Mouse (Mus musculus): Measurements from ENCODE around the gene Slc9b1. TPM values are rescaled to one million over a fixed set of nuclear protein-coding genes. Genes with fewer than 3 reads are reported as not detected.
A peak's percentile ranks its signal among the peaks of the same experiment; 100 is the strongest.

Gene Slc9b1
- polyA plus RNA-seq, 1 experiment = 20.9 TPM

- H3K27me3 ChIP-seq (ENCODE audit: control insufficient read depth, insufficient read depth, low read length, poor library complexity, severe bottlenecking) = no peaks in the 10 kb centered on the region
- no peaks in the 10 kb centered on the region for H3K4me1 ChIP-seq (ENCODE audit: control insufficient read depth, insufficient read depth, low read length)
- H3K27ac ChIP-seq (ENCODE audit: insufficient read depth, low read length) = peak overlapping the region; percentile 59
- TF ChIP-seq POLR2A (IDR thresholded peaks at IDR 0.05; ENCODE audit: insufficient read depth, low read length) (no peak), EP300 (IDR thresholded peaks at IDR 0.05; ENCODE audit: insufficient read depth, low read depth, low read length) (no peak), CTCF (IDR thresholded peaks at IDR 0.05; ENCODE audit: low read depth, low read length) (no peak)
- peaks cover 40% of the 10 kb centered on the region for H3K36me3 ChIP-seq (ENCODE audit: control insufficient read depth, insufficient read depth, low read length, poor library complexity, severe bottlenecking)
- peak overlapping the region; percentile 95 for H3K9ac ChIP-seq (ENCODE audit: low read depth, poor library complexity, severe bottlenecking)
- no peaks in the 10 kb centered on the region for H3K9me3 ChIP-seq (replicated peaks; ENCODE audit: control insufficient read depth, insufficient read depth, low read length, poor library complexity, severe bottlenecking)
- H3K4me3 ChIP-seq (ENCODE audit: low read depth, low read length) = peak overlapping the region; percentile 77
Observed at GRCm38 (mm10) chr3:135439651-135440050, 91.8 kb downstream of the Slc9b1 start.

- peaks cover 44% of the 10 kb centered on the region for H3K36me3 ChIP-seq (ENCODE audit: control insufficient read depth, insufficient read depth, low read length, poor library complexity, severe bottlenecking)
- H3K27ac ChIP-seq (ENCODE audit: insufficient read depth, low read length) = peak overlapping the region; percentile 59
Observed at GRCm38 (mm10) chr3:135440221-135440620, 92.4 kb downstream of the Slc9b1 start.

GRCm38 (mm10) chr3:135440621-135441020, 92.8 kb downstream of the Slc9b1 start:
- H3K36me3 ChIP-seq (ENCODE audit: control insufficient read depth, insufficient read depth, low read length, poor library complexity, severe bottlenecking) = peaks cover 47% of the 10 kb centered on the region
- H3K4me3 ChIP-seq (ENCODE audit: low read depth, low read length) = peak overlapping the region; percentile 77; the same call in 1 of the 2 replicates
- H3K27ac ChIP-seq (ENCODE audit: insufficient read depth, low read length) = peak overlapping the region; percentile 59; the same call in 1 of the 2 replicates
- H3K9ac ChIP-seq (ENCODE audit: low read depth, poor library complexity, severe bottlenecking) = peak overlapping the region; percentile 95
- no peaks in the 10 kb centered on the region for H3K27me3 ChIP-seq (ENCODE audit: control insufficient read depth, insufficient read depth, low read length, poor library complexity, severe bottlenecking)
- TF ChIP-seq CTCF (IDR thresholded peaks at IDR 0.05; ENCODE audit: low read depth, low read length) = no peak
- TF ChIP-seq EP300 (IDR thresholded peaks at IDR 0.05; ENCODE audit: insufficient read depth, low read depth, low read length) = no peak
- no peak for TF ChIP-seq POLR2A (IDR thresholded peaks at IDR 0.05; ENCODE audit: insufficient read depth, low read length)
- H3K9me3 ChIP-seq (replicated peaks; ENCODE audit: control insufficient read depth, insufficient read depth, low read length, poor library complexity, severe bottlenecking) = no peaks in the 10 kb centered on the region
- H3K4me1 ChIP-seq (ENCODE audit: control insufficient read depth, insufficient read depth, low read length) = no peaks in the 10 kb centered on the region

More at GRCm38 (mm10) chr3:135440221-135440620, 92.4 kb downstream of the Slc9b1 start:
- Histone ChIP-seq H3K9me3 (replicated peaks; ENCODE audit: control insufficient read depth, insufficient read depth, low read length, poor library complexity, severe bottlenecking) (no peaks in the 10 kb centered on the region), H3K4me3 (ENCODE audit: low read depth, low read length) (peak overlapping the region; percentile 77), H3K9ac (ENCODE audit: low read depth, poor library complexity, severe bottlenecking) (peak overlapping the region; percentile 95), H3K4me1 (ENCODE audit: control insufficient read depth, insufficient read depth, low read length) (no peaks in the 10 kb centered on the region), H3K27me3 (ENCODE audit: control insufficient read depth, insufficient read depth, low read length, poor library complexity, severe bottlenecking) (no peaks in the 10 kb centered on the region)
- TF ChIP-seq CTCF (IDR thresholded peaks at IDR 0.05; ENCODE audit: low read depth, low read length) (no peak), POLR2A (IDR thresholded peaks at IDR 0.05; ENCODE audit: insufficient read depth, low read length) (no peak), EP300 (IDR thresholded peaks at IDR 0.05; ENCODE audit: insufficient read depth, low read depth, low read length) (no peak)

DNA sequence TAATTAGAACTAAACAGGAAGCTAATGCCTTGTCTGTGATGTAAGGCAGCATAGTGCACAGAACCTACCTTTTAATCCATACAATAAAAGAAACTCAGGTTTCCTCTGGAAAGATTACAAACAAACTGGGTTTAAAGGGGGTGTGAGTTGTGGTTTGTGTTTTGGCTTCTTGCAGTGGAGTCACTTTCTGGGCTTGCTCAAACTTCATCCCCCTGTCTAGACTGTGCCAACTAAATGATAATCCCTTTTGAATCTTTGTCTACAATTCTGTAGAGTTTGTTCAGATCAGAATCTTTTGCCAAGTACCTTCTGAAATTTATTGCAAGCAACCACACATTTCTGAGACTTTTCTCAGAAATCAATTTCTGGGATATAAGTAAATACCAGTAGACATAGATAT, 97.1 kb downstream of the Slc9b1 start:
- Histone ChIP-seq H3K9ac (ENCODE audit: low read depth, poor library complexity, severe bottlenecking) (no peak overlapping the region), H3K9me3 (replicated peaks; ENCODE audit: control insufficient read depth, insufficient read depth, low read length, poor library complexity, severe bottlenecking) (no peaks in the 10 kb centered on the region), H3K27ac (ENCODE audit: insufficient read depth, low read length) (no peak overlapping the region), H3K4me1 (ENCODE audit: control insufficient read depth, insufficient read depth, low read length) (no peaks in the 10 kb centered on the region), H3K4me3 (ENCODE audit: low read depth, low read length) (no peak overlapping the region), H3K36me3 (ENCODE audit: control insufficient read depth, insufficient read depth, low read length, poor library complexity, severe bottlenecking) (peaks cover 55% of the 10 kb centered on the region), H3K27me3 (ENCODE audit: control insufficient read depth, insufficient read depth, low read length, poor library complexity, severe bottlenecking) (no peaks in the 10 kb centered on the region)
- TF ChIP-seq CTCF (IDR thresholded peaks at IDR 0.05; ENCODE audit: low read depth, low read length) = no peak
- no peak for TF ChIP-seq POLR2A (IDR thresholded peaks at IDR 0.05; ENCODE audit: insufficient read depth, low read length)
- TF ChIP-seq EP300 (IDR thresholded peaks at IDR 0.05; ENCODE audit: insufficient read depth, low read depth, low read length) = no peak

Other genes with a start within 250 kb of the Slc9b1 start
- 85.5 and 88.7 TPM in 2 replicates for gene Cenpe, start 135.5 kb upstream of the Slc9b1 start, polyA plus RNA-seq (2011; ENCODE audit: insufficient read depth, insufficient read length, low read depth, missing spikeins)
- gene Bdh2, start 66.8 kb upstream of the Slc9b1 start, polyA plus RNA-seq (2011; ENCODE audit: insufficient read depth, insufficient read length, low read depth, missing spikeins) = 3.2 and 3.8 TPM in 2 replicates
- gene Slc9b2, start 40.3 kb upstream of the Slc9b1 start, polyA plus RNA-seq (2011; ENCODE audit: insufficient read depth, insufficient read length, low read depth, missing spikeins) = 5.1 and 6.3 TPM in 2 replicates
- 24.7 and 26.2 TPM in 2 replicates for gene Cisd2, start 75.9 kb downstream of the Slc9b1 start, polyA plus RNA-seq (2011; ENCODE audit: insufficient read depth, insufficient read length, low read depth, missing spikeins)
- 485 and 516 TPM in 2 replicates for gene Ube2d3, start 90.1 kb downstream of the Slc9b1 start, polyA plus RNA-seq (2011; ENCODE audit: insufficient read depth, insufficient read length, low read depth, missing spikeins)
- gene Manba, start 137.6 kb downstream of the Slc9b1 start, polyA plus RNA-seq (2011; ENCODE audit: insufficient read depth, insufficient read length, low read depth, missing spikeins) = 114 and 122 TPM in 2 replicates